Mouse (Mus musculus) heart, embryonic 15.5 days (tissue): Measurements from ENCODE around the gene Ogfrl1. TPM values are rescaled to one million over a fixed set of nuclear protein-coding genes. Genes with fewer than 3 reads are reported as not detected.

Source experiments
- ATAC-seq: fragments of 200-750 bp; cut with Nextera tagmentation; replicated peaks from 2 replicates; pipeline ENCODE4 v1.8.0; 2017; ENCODE audit warnings: low read depth, moderate TSS enrichment; ENCODE audit not compliant: insufficient number of reproducible peaks, insufficient read depth, low FRiP score
- H3K27ac ChIP-seq: fragments of 300-500 bp; sonication (generic); 2 replicates; pipeline ENCODE4 v1.5.1; 2015; ENCODE audit warnings: mild to moderate bottlenecking, inconsistent platforms
- H3K27me3 ChIP-seq: fragments of 300-500 bp; sonication (generic); 2 replicates; pipeline ENCODE4 v1.6.1; 2015; ENCODE audit warnings: inconsistent platforms
- H3K36me3 ChIP-seq: fragments of 300-500 bp; sonication (generic); 2 replicates; pipeline ENCODE4 v1.6.1; 2015; ENCODE audit warnings: mild to moderate bottlenecking, inconsistent platforms
- H3K4me1 ChIP-seq: fragments of 300-500 bp; sonication (generic); replicated peaks from 2 replicates; pipeline ENCODE4 v1.6.1; 2015; ENCODE audit warnings: inconsistent platforms
- H3K4me2 ChIP-seq: fragments of 300-500 bp; sonication (generic); 2 replicates; pipeline ENCODE4 v1.6.1; 2015; ENCODE audit warnings: inconsistent platforms, mild to moderate bottlenecking, moderate library complexity
- H3K4me3 ChIP-seq: fragments of 300-500 bp; sonication (generic); 2 replicates; pipeline ENCODE4 v1.5.1; 2015; ENCODE audit warnings: mild to moderate bottlenecking, inconsistent platforms
- H3K9ac ChIP-seq: fragments of 300-500 bp; sonication (generic); 2 replicates; pipeline ENCODE4 v1.6.1; 2015; ENCODE audit warnings: mild to moderate bottlenecking, inconsistent platforms
- H3K9me3 ChIP-seq: fragments of 300-500 bp; sonication (generic); replicated peaks from 2 replicates; pipeline ENCODE4 v1.6.1; 2016; ENCODE audit warnings: inconsistent platforms
- WGBS: fragments of 180-500 bp; shearing (Covaris S2); methylation state at CpG from one replicate; pipeline ENCODE4 v1.1.7; 2015; ENCODE audit warnings: mixed read lengths; 5-methylcytosine and 5-hydroxymethylcytosine counted together
- polyA plus RNA-seq: library from polyadenylated mRNA; unstranded; fragments of >200 nt; fragmentation: Nextera tagmentation; extraction: Ambion mirVana; gene quantifications from 2 replicates; pipeline ENCODE4 v1.2.1, GENCODE M21; 2015

The Ogfrl1 gene
- polyA plus RNA-seq, 1 experiment from 2014 or later = 9.1 TPM

DNA sequence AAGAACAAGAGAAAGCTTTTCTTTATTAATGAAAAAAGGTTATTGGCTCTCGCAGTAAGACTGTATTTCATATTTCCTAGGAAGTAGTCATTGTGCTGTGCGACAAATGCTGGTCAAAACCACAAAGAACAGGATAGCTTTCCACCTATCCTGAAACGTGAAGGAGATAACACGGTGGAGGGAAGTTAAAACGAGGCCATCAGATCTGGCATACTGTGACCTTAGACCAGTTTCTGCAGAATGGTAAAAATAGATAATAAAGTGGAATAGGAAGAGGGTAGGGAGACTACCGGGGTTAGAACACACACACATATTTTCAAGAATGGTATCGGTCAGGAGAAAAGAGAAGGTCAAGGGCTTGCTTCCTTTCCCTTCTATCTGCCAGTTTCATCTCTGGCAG is 5.8 kb downstream of the Ogfrl1 start:
- Histone ChIP-seq H3K36me3 (no peaks in the 10 kb centered on the region), H3K4me1 (no peaks in the 10 kb centered on the region; the same call in 1 of the 2 replicates), H3K9ac (no peak overlapping the region), H3K4me2 (no peak overlapping the region), H3K4me3 (no peak overlapping the region), H3K9me3 (no peaks in the 10 kb centered on the region), H3K27me3 (no peaks in the 10 kb centered on the region), H3K27ac (no peak overlapping the region)
- no peak for ATAC-seq
- WGBS = 66% methylated on average over 7 of the region's 7 CpGs

DNA sequence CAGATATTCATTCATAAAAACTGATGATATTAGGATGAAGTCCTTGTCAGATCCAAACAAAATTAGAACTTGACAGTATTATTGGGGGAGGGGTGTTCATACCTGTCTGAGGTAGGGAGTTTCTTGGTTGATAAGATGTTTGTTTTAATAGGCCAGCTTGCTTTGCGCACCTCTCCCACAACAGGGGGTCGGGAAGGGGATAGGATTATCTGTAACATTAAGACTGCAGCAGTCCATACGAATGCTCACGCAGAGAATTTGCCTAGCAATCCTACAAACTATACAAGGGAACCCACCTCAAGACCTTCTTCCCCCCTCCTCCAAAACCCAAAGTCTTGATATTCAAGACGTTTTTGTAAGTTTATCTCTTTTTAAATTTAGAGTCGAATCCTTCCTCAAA is 13.2 kb downstream of the Ogfrl1 start:
- H3K9ac ChIP-seq = no peak overlapping the region
- H3K4me2 ChIP-seq = no peak overlapping the region
- no peaks in the 10 kb centered on the region for H3K36me3 ChIP-seq
- H3K27ac ChIP-seq = no peak overlapping the region
- WGBS = 82% methylated on average over 6 of the region's 6 CpGs
- no peak for ATAC-seq
- no peak overlapping the region for H3K4me3 ChIP-seq
- H3K4me1 ChIP-seq = peaks cover 29% of the 10 kb centered on the region
- no peaks in the 10 kb centered on the region for H3K27me3 ChIP-seq
- H3K9me3 ChIP-seq = no peaks in the 10 kb centered on the region

DNA sequence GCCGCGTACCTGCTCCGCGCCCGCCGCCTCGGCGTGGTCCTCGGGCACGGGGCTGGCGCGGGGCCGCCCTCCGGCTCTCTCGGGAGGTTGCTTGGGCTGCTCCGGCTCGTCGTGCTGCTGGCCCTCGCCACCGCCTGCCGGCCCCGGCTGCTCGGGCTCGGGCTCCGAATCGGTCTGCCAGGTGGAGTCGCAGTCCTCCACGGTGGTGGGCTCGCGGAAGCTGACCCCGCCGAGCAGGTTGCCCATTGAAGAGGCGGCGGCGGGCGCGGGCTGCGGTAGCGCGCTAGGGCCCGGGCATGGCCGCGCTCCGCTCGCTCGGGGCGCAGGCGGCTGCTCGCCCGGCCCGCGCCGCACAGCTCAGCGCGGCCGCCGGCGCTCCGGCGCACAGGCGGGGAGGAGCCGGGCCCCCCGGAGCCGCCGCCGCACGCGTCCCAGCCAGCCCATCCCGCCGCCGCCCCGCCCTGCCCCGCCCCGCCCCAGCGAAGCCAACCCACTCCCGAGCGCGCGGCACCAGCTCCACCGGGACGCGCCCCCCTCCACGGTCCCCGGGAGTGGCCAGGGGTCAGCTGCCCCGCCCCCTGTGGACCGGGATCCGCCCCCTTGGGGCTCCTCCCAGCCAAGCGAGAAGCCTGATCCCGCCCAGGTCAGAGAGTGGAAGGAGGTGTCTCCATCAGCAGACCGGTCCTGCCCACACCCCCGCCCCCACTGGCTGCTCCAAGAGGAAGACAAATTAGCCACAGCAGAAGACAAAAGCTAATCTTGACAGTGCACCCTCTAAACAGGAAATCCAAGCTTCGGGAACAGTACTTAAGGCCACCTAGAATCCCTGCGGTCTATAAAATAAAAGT is 14.5 kb downstream of the Ogfrl1 start:
- peaks cover 29% of the 10 kb centered on the region for H3K4me1 ChIP-seq
- H3K9ac ChIP-seq = peak overlapping the region; percentile 87
- under 1% methylated on average over 61 of the region's 93 CpGs for WGBS
- H3K4me3 ChIP-seq = peak overlapping the region; percentile 89
- peak; percentile 99 for ATAC-seq
- H3K4me2 ChIP-seq = peak overlapping the region; percentile 97
- no peaks in the 10 kb centered on the region for H3K9me3 ChIP-seq
- no peaks in the 10 kb centered on the region for H3K36me3 ChIP-seq
- H3K27ac ChIP-seq = peak overlapping the region; percentile 89
- no peaks in the 10 kb centered on the region for H3K27me3 ChIP-seq

DNA sequence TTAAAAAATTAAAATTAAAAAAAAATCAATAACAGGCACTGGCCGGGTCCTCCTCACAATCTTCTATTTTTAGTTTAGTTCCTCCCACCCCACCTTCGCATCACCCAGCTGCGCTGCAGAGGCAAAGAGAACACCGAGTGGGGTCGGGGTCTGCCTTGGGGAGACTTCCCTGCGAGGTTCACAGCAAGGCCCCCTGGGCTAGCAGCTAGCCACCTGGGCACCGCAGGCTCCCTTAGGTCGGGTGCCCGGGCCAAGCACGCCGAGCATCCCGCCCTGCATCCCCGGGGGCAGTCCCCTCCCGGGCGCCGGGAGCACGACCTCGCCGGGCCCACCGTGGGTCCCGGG is 15.1 kb downstream of the Ogfrl1 start:
- H3K4me2 ChIP-seq = peak overlapping the region; percentile 97
- 0% methylated on average over 21 of the region's 21 CpGs for WGBS
- peak overlapping the region; percentile 87 for H3K9ac ChIP-seq
- no peaks in the 10 kb centered on the region for H3K36me3 ChIP-seq
- ATAC-seq = no peak
- peak overlapping the region; percentile 89 for H3K4me3 ChIP-seq
- H3K27me3 ChIP-seq = no peaks in the 10 kb centered on the region
- H3K9me3 ChIP-seq = no peaks in the 10 kb centered on the region
- peak overlapping the region; percentile 89 for H3K27ac ChIP-seq
- H3K4me1 ChIP-seq = peaks cover 31% of the 10 kb centered on the region

DNA sequence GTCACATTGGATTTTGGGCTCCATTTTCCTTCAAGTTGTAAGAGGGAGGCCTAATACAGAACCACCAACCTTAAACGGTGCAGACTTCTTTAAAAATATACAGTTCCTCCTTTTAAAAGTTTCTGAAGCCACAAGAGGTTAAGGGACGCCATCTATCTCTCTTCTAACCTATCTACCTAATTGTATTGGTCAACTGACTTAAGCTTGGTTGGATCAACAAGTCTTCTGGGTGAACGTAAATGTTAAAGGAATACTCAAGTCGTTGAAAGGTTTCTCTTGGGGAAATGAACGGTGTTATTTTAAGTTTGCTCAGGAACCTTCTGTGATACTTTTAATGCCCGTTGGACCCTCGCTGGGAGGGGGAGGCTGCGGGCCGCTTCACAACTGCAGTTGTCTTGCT is 15.5 kb downstream of the Ogfrl1 start:
- H3K4me2 ChIP-seq = peak overlapping the region; percentile 97
- H3K27me3 ChIP-seq = no peaks in the 10 kb centered on the region
- no peaks in the 10 kb centered on the region for H3K36me3 ChIP-seq
- H3K9me3 ChIP-seq = no peaks in the 10 kb centered on the region
- peak overlapping the region; percentile 87 for H3K9ac ChIP-seq
- H3K4me1 ChIP-seq = peaks cover 33% of the 10 kb centered on the region
- H3K4me3 ChIP-seq = peak overlapping the region; percentile 89
- no peak overlapping the region for H3K27ac ChIP-seq
- no peak for ATAC-seq
- WGBS = 16% methylated on average over 9 of the region's 9 CpGs

DNA sequence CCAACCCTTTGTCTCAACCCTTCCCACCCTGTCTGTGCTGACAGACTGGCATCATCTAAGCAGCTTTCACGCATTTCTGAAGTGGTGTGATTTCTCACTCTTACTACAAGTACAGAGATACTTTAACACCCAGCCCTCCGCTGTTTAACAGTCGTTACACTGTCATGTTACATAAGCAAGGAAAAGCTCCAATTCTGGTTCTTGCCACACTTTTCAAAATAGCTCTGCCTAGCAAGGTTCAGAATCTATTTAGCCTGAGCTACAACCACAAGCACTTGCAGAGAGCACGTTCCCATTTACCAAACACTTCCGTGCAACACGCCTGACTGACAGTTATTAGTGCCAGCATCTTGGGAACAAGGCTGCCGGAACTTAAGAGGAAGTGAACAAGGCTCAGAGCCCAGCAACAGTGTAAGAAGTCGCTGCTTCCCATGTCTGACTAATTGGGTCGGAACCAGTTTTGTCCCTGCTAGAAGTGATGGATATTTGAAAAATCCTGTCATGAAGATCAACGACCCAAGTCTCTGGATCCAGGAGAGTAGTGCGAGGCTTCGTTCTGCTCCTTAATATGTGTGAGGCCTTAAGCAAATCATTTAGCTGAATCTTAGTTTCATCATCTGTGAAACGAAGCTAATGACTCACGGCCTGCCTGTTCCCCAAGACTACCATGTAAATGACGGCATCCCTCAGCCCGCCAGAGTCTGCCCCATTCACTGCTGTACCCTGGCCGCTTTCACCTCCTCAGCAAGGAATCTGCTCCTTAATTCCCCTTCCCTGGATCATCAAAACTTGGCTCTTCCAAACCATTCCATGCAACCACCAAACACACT is 17.4 kb downstream of the Ogfrl1 start:
- Histone ChIP-seq H3K9ac (no peak overlapping the region), H3K27me3 (no peaks in the 10 kb centered on the region), H3K36me3 (no peaks in the 10 kb centered on the region), H3K4me2 (peak overlapping the region; percentile 32; the same call in 1 of the 2 replicates), H3K9me3 (no peaks in the 10 kb centered on the region), H3K4me3 (no peak overlapping the region), H3K4me1 (peaks cover 33% of the 10 kb centered on the region), H3K27ac (no peak overlapping the region)
- WGBS = 63% methylated on average over 17 of the region's 17 CpGs
- no peak for ATAC-seq

DNA sequence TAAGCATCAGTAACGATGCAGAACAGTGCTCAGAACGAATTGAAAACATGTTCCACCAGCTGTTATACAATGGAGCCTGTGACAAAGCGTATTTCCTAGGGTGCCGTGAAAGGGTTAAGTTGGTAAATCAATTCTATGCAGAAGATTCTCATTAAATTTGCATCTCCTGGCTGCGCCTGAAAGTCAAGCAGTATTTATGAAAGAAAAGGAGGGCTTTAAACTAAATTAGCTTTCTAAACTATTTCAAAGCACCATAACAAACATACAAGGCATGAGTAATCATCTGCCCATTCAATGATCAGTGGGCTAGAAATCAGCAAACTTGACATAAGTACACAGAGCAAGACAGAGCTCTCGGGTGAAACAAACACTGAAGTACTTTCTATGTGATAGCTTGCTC is 18.3 kb downstream of the Ogfrl1 start:
- Histone ChIP-seq H3K36me3 (no peaks in the 10 kb centered on the region), H3K4me1 (peaks cover 33% of the 10 kb centered on the region), H3K27me3 (no peaks in the 10 kb centered on the region), H3K4me2 (no peak overlapping the region), H3K4me3 (no peak overlapping the region), H3K27ac (no peak overlapping the region), H3K9me3 (no peaks in the 10 kb centered on the region), H3K9ac (no peak overlapping the region)
- no peak for ATAC-seq
- WGBS = 78% methylated on average over 6 of the region's 6 CpGs

DNA sequence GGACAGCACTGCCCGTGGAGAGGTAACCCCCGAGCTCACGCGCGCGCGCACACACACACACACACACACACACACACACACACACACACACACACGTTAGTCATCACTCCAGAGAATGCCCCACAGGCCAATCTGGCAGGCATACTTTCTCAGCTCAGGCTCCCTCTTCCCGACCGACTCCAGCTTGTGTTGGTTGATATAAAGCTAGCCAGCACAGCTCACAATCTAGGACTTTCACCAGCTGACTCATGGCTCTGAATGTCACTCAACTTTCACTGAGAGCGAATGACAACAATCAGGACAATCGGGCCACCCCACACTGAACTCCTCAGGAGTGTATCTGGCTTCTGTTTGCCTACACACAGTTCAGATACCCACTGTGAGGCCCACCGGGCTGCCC is 20.0 kb downstream of the Ogfrl1 start:
- peak overlapping the region; percentile 46; the same call in 1 of the 2 replicates for H3K27ac ChIP-seq
- ATAC-seq = peak; percentile 41; the same call in 1 of the 2 replicates
- H3K9me3 ChIP-seq = no peaks in the 10 kb centered on the region
- no peak overlapping the region for H3K9ac ChIP-seq
- peak overlapping the region; percentile 35 for H3K4me2 ChIP-seq
- WGBS = 47% methylated on average over 13 of the region's 13 CpGs
- no peaks in the 10 kb centered on the region for H3K27me3 ChIP-seq
- H3K4me1 ChIP-seq = peaks cover 30% of the 10 kb centered on the region
- H3K36me3 ChIP-seq = peaks cover 5% of the 10 kb centered on the region; the same call in 1 of the 2 replicates
- no peak overlapping the region for H3K4me3 ChIP-seq

DNA sequence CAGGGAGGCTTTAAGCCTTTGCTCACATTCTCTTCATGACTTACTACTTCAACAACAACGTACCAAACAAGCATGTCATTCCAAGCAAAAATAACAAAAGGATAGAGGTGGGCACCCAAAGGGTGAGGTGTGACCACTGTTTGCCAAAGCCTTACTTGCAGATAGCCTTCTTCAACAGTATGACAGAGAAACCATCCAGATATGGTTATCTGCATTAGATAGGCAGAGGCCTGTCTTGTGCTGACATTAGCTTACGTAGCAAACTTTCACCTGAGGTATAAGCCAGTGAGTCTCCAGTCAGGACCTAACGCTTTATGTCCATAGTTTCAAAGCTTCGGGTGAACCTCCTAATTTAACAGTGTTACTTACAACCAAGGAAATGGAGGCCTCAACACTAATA is 23.4 kb downstream of the Ogfrl1 start:
- no peak overlapping the region for H3K4me2 ChIP-seq
- peaks cover 4% of the 10 kb centered on the region; the same call in 1 of the 2 replicates for H3K4me1 ChIP-seq
- H3K27ac ChIP-seq = no peak overlapping the region
- H3K9ac ChIP-seq = no peak overlapping the region
- no peaks in the 10 kb centered on the region for H3K27me3 ChIP-seq
- H3K9me3 ChIP-seq = no peaks in the 10 kb centered on the region
- peaks cover 7% of the 10 kb centered on the region; the same call in 1 of the 2 replicates for H3K36me3 ChIP-seq
- H3K4me3 ChIP-seq = no peak overlapping the region
- ATAC-seq = no peak
- 80% methylated on average over 4 of the region's 4 CpGs for WGBS

DNA sequence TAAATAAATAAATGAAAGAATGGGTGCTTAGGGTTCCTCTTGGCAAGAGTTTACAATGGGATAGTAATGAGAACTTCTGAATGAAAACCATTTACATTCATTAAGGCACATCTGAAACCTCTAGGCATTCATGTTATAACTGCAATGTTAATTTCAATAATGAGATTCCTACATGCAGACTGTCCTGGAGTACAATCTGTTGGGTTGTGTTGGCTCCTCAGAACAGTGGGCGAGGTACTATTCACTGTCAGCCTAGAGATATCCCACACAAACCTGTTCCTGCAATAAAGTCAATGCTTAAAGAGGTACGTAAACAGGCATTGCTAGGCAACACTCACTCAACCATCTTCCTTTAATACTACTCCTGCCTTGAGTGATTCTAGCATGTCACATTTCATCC is 32.0 kb downstream of the Ogfrl1 start:
- H3K9me3 ChIP-seq = no peaks in the 10 kb centered on the region
- H3K4me3 ChIP-seq = no peak overlapping the region
- peaks cover 3% of the 10 kb centered on the region; the same call in 1 of the 2 replicates for H3K36me3 ChIP-seq
- H3K9ac ChIP-seq = no peak overlapping the region
- 84% methylated on average over 2 of the region's 2 CpGs for WGBS
- no peaks in the 10 kb centered on the region for H3K27me3 ChIP-seq
- no peak overlapping the region for H3K4me2 ChIP-seq
- no peaks in the 10 kb centered on the region for H3K4me1 ChIP-seq
- ATAC-seq = no peak
- no peak overlapping the region for H3K27ac ChIP-seq

DNA sequence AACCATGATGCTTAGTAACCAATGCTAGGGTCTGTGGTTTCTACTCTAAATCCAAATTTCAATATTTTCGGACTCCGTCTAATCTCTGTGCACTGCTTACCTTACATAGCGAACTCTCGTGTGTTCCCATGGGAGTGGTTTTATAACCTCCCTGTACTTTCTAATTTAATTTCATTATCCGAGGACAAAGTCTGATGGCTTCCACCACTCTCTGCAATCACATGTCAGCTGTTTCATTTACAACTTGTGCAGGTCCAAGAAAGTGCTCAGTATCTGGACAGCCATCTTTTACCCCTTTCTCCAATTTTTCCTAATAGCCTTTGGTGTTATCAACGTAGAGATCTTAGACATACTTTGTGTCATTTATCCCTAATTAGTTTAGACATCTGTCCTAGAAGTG is 44.7 kb downstream of the Ogfrl1 start:
- 0 out of 2 replicates have a peak, but pooled peaks cover 2% of the 10 kb centered on the region for H3K4me1 ChIP-seq
- no peaks in the 10 kb centered on the region for H3K27me3 ChIP-seq
- ATAC-seq = no peak
- 84% methylated on average over 6 of the region's 6 CpGs for WGBS
- H3K4me2 ChIP-seq = no peak overlapping the region
- H3K27ac ChIP-seq = no peak overlapping the region
- no peak overlapping the region for H3K9ac ChIP-seq
- no peak overlapping the region for H3K4me3 ChIP-seq
- H3K9me3 ChIP-seq = no peaks in the 10 kb centered on the region
- no peaks in the 10 kb centered on the region for H3K36me3 ChIP-seq
